Mouse (Mus musculus): ENCODE results near the gene Rsrc2.
"Not testable (repeated sequence)": the region's sequence is repeated elsewhere in the genome, so short reads cannot be mapped to it uniquely, and the experiment has no call there.

Gene Rsrc2

GRCm38 (mm10) chr5:123749065-123750064 lies at the start of gene Rsrc2, which contains the start of gene Kntc1:
TSS of gene Rsrc2 (minus strand) at chr5:123749414.
TSS of gene Kntc1 (plus strand) at chr5:123749716.
- peak; percentile 99 to 100 for DNase-seq (ENCODE audit: low spot score in 2 of 2)

GRCm38 (mm10) chr5:123793081-123793480 lies 43.9 kb upstream of the Rsrc2 start:
- DNase-seq (ENCODE audit: low spot score in 2 of 2), result no peak

GRCm38 (mm10) chr5:123788976-123789375 lies 39.8 kb upstream of the Rsrc2 start:
- DNase-seq (ENCODE audit: low spot score in 2 of 2), result no peak

GRCm38 (mm10) chr5:123781864-123782263 lies 32.6 kb upstream of the Rsrc2 start:
- DNase-seq (ENCODE audit: low spot score in 2 of 2), result no peak

GRCm38 (mm10) chr5:123780716-123781115 lies 31.5 kb upstream of the Rsrc2 start:
- no peak for DNase-seq (ENCODE audit: low spot score in 2 of 2)

GRCm38 (mm10) chr5:123773441-123773840 lies 24.2 kb upstream of the Rsrc2 start:
- no peak for DNase-seq (ENCODE audit: low spot score in 2 of 2)

GRCm38 (mm10) chr5:123766455-123766854 lies 17.2 kb upstream of the Rsrc2 start:
- not testable (repeated sequence) for DNase-seq (ENCODE audit: low spot score in 2 of 2)

GRCm38 (mm10) chr5:123765506-123765905 lies 16.3 kb upstream of the Rsrc2 start:
- no peak for DNase-seq (ENCODE audit: low spot score in 2 of 2)

GRCm38 (mm10) chr5:123748339-123749064 lies 712 bp downstream of the Rsrc2 start:
- DNase-seq (ENCODE audit: low spot score in 2 of 2), result no peak

- no peak for DNase-seq (ENCODE audit: low spot score in 2 of 2)
Measured at GRCm38 (mm10) chr5:123747604-123748003, 1.6 kb downstream of the Rsrc2 start.

GRCm38 (mm10) chr5:123746253-123746652 lies 3.0 kb downstream of the Rsrc2 start:
- no peak for DNase-seq (ENCODE audit: low spot score in 2 of 2)

- no peak for DNase-seq (ENCODE audit: low spot score in 2 of 2)
Measured at GRCm38 (mm10) chr5:123744358-123744757, 4.9 kb downstream of the Rsrc2 start.

GRCm38 (mm10) chr5:123730981-123731380 lies 18.2 kb downstream of the Rsrc2 start:
- DNase-seq (ENCODE audit: low spot score in 2 of 2), result no peak

GRCm38 (mm10) chr5:123723816-123724215 lies 25.4 kb downstream of the Rsrc2 start:
- not testable (repeated sequence) for DNase-seq (ENCODE audit: low spot score in 2 of 2)

- DNase-seq (ENCODE audit: low spot score in 2 of 2), result peak; percentile 98
Measured at GRCm38 (mm10) chr5:123720328-123721311, 28.6 kb downstream of the Rsrc2 start, which contains the start of gene Zcchc8. TSS of gene Zcchc8 (minus strand) at chr5:123721100.

GRCm38 (mm10) chr5:123714622-123715021 lies 34.6 kb downstream of the Rsrc2 start:
- no peak for DNase-seq (ENCODE audit: low spot score in 2 of 2)

- DNase-seq (ENCODE audit: low spot score in 2 of 2), result no peak
Measured at GRCm38 (mm10) chr5:123713782-123714181, 35.4 kb downstream of the Rsrc2 start.

GRCm38 (mm10) chr5:123709571-123709970 lies 39.6 kb downstream of the Rsrc2 start:
- no peak for DNase-seq (ENCODE audit: low spot score in 2 of 2)

- no peak for DNase-seq (ENCODE audit: low spot score in 2 of 2)
Measured at GRCm38 (mm10) chr5:123708598-123708997, 40.6 kb downstream of the Rsrc2 start.

GRCm38 (mm10) chr5:123700625-123701024 lies 48.6 kb downstream of the Rsrc2 start:
- DNase-seq (ENCODE audit: low spot score in 2 of 2), result peak in 1 of 2 experiments; percentile 13

- DNase-seq (ENCODE audit: low spot score in 2 of 2), result peak; percentile 74 to 76
Measured at GRCm38 (mm10) chr5:123699198-123699597, 50.0 kb downstream of the Rsrc2 start.
